Mouse (Mus musculus) gastrocnemius, postnatal 25 days (tissue): ENCODE results near the gene Gm26920. TPM values are rescaled to one million over a fixed set of nuclear protein-coding genes. Genes with fewer than 3 reads are reported as not detected.

Source experiments
- microRNA-seq, 2 experiments: library from miRNA; unstranded; fragments of <30 nt; microRNA quantifications; one replicate each; pipeline ENCODE4 v1.2.0; 2021; ENCODE audit warnings: borderline replicate concordance in 2 of 2
- total RNA-seq, 2 experiments: library from RNA; stranded (reverse); gene quantifications; 1 replicate in 1 of 2; 2 replicates in 1 of 2; pipeline ENCODE4 v1.2.3; 2021

Gene Gm26920
- total RNA-seq, 2 experiments from 2014 or later = not detected

Small RNA genes lying within 50 kb of the gene (microRNA-seq; reads per million reads assigned to microRNA genes)
- 0 reads per million in 2 experiments for gene Gm23368

Other genes starting within 250 kb of the Gm26920 start
- gene Zfp940, start 236.7 kb downstream of the Gm26920 start, total RNA-seq = 1 to 10 TPM; 1.6 TPM
- gene Zfp420, start 230.4 kb downstream of the Gm26920 start, total RNA-seq = 1 to 10 TPM; 2.9 to 3.2 TPM
- 1 to 10 TPM; 5.8 to 6.3 TPM for gene Zfp27, start 183.8 kb downstream of the Gm26920 start, total RNA-seq
- 1 to 10 TPM; 4.9 to 7.2 TPM for gene Zfp383, start 182.2 kb downstream of the Gm26920 start, total RNA-seq
- 1 to 10 TPM; 4.5 to 5.9 TPM for gene Zfp74, start 136.3 kb downstream of the Gm26920 start, total RNA-seq
- 10 to 100 TPM; 19.1 to 23.4 TPM for gene Zfp568, start 106.5 kb downstream of the Gm26920 start, total RNA-seq
- gene Zfp14, start 39.0 kb downstream of the Gm26920 start, total RNA-seq = 1 to 10 TPM; 1.2 to 2.0 TPM
- 1 to 10 TPM; 1.5 to 1.7 TPM for gene Zfp82, start 17.5 kb downstream of the Gm26920 start, total RNA-seq
- 1 to 10 TPM; 1.6 to 2.3 TPM for gene Zfp566, start 117 bp upstream of the Gm26920 start, total RNA-seq
- gene Zfp260, start 4.4 kb upstream of the Gm26920 start, total RNA-seq = 10 to 100 TPM; 24.1 to 24.4 TPM
- 1 to 10 TPM; 1.0 to 1.1 TPM for gene Zfp382, start 31.5 kb upstream of the Gm26920 start, total RNA-seq
- gene Zfp146, start 79.3 kb upstream of the Gm26920 start, total RNA-seq = 10 to 100 TPM; 21.4 to 28.0 TPM
- gene Cox7a1, start 93.7 kb upstream of the Gm26920 start, total RNA-seq = 1,000 to 10,000 TPM; 1,093 to 1,260 TPM
- 100 to 1,000 TPM; 201 to 255 TPM for gene Capns1, start 108.4 kb upstream of the Gm26920 start, total RNA-seq
- gene Polr2i, start 141.5 kb upstream of the Gm26920 start, total RNA-seq = 10 to 100 TPM; 50.8 to 58.9 TPM
- gene Tbcb, start 141.9 kb upstream of the Gm26920 start, total RNA-seq = 10 to 100 TPM; 25.0 to 25.9 TPM
- gene Ovol3, start 145.3 kb upstream of the Gm26920 start, total RNA-seq = not detected
- gene Thap8, start 189.7 kb upstream of the Gm26920 start, total RNA-seq = under 1 TPM in 1 of 2 experiments, not detected in 1; 0.20 TPM
- gene Wdr62, start 190.0 kb upstream of the Gm26920 start, total RNA-seq = 1 to 10 TPM; 1.8 to 3.8 TPM
- gene Clip3, start 201.3 kb upstream of the Gm26920 start, total RNA-seq = 10 to 100 TPM in 1 of 2 experiments, 1 to 10 TPM in 1; 4.2 to 10.6 TPM
- 10 to 100 TPM; 18.6 to 18.8 TPM for gene Alkbh6, start 218.3 kb upstream of the Gm26920 start, total RNA-seq
- gene Syne4, start 224.4 kb upstream of the Gm26920 start, total RNA-seq = 1 to 10 TPM; 1.2 to 1.4 TPM
- gene E130208F15Rik, start 231.3 kb upstream of the Gm26920 start, total RNA-seq = under 1 TPM; 0.31 to 0.46 TPM
- 1 to 10 TPM; 6.5 to 7.3 TPM for gene Sdhaf1, start 233.5 kb upstream of the Gm26920 start, total RNA-seq